Mouse (Mus musculus): ENCODE results near the gene Megf11. TPM values are rescaled to one million over a fixed set of nuclear protein-coding genes. Genes with fewer than 3 reads are reported as not detected.
"Not testable (repeated sequence)": the region's sequence is repeated elsewhere in the genome, so short reads cannot be mapped to it uniquely, and the experiment has no call there.

Gene Megf11
- polyA plus RNA-seq, 1 experiment from 2014 or later = 0.92 TPM

- Histone ChIP-seq H3K36me3 (ENCODE audit: control insufficient read depth, insufficient read depth, low read length) (peaks cover 46% of the 10 kb centered on the region), H3K9me3 (ENCODE audit: control insufficient read depth, low read length) (no peaks in the 10 kb centered on the region), H3K27me3 (ENCODE audit: control insufficient read depth, insufficient read depth, low read length) (no peaks in the 10 kb centered on the region), H3K9ac (ENCODE audit: low read length) (no peak overlapping the region), H3K4me3 (ENCODE audit: control insufficient read depth in 1 of 2, insufficient read depth in 1 of 2, low read depth in 1 of 2, low read length in 2 of 2) (no peak overlapping the region), H3K27ac (replicated peaks in 1 of 2; ENCODE audit: control insufficient read depth in 1 of 2, insufficient read depth in 1 of 2, low read depth in 2 of 2, low read length in 2 of 2) (no peak overlapping the region), H3K4me2 (ENCODE audit: low read length) (no peak overlapping the region), H3K4me1 (ENCODE audit: control insufficient read depth in 2 of 2, insufficient read depth in 2 of 2, low read length in 2 of 2) (peaks cover 14 to 32% of the 10 kb centered on the region in 2 experiments)
- ATAC-seq (ENCODE audit: insufficient number of reproducible peaks, insufficient read depth, low FRiP score, low read depth) = 0 out of 2 replicates have a peak, but pooled peaks have one; percentile 21
- 70% methylated on average over 2 of the region's 2 CpGs for WGBS
Observed at GRCm38 (mm10) chr9:64702937-64703336, 317.5 kb downstream of the Megf11 start.

GRCm38 (mm10) chr9:64703420-64703965 is 318.1 kb downstream of the Megf11 start:
- Histone ChIP-seq H3K4me1 (ENCODE audit: control insufficient read depth in 2 of 2, insufficient read depth in 2 of 2, low read length in 2 of 2) (peaks cover 14 to 32% of the 10 kb centered on the region in 2 experiments), H3K9me3 (ENCODE audit: control insufficient read depth, low read length) (no peaks in the 10 kb centered on the region), H3K27me3 (ENCODE audit: control insufficient read depth, insufficient read depth, low read length) (no peaks in the 10 kb centered on the region), H3K4me2 (ENCODE audit: low read length) (no peak overlapping the region), H3K4me3 (ENCODE audit: control insufficient read depth in 1 of 2, insufficient read depth in 1 of 2, low read depth in 1 of 2, low read length in 2 of 2) (no peak overlapping the region), H3K36me3 (ENCODE audit: control insufficient read depth, insufficient read depth, low read length) (peaks cover 46% of the 10 kb centered on the region), H3K9ac (ENCODE audit: low read length) (no peak overlapping the region), H3K27ac (replicated peaks in 1 of 2; ENCODE audit: control insufficient read depth in 1 of 2, insufficient read depth in 1 of 2, low read depth in 2 of 2, low read length in 2 of 2) (no peak overlapping the region)
- no peak for ATAC-seq (ENCODE audit: insufficient number of reproducible peaks, insufficient read depth, low FRiP score, low read depth)

- Histone ChIP-seq H3K36me3 (ENCODE audit: control insufficient read depth, insufficient read depth, low read length) (peaks cover 50% of the 10 kb centered on the region), H3K27me3 (ENCODE audit: control insufficient read depth, insufficient read depth, low read length) (no peaks in the 10 kb centered on the region), H3K9ac (ENCODE audit: low read length) (no peak overlapping the region), H3K4me3 (ENCODE audit: control insufficient read depth in 1 of 2, insufficient read depth in 1 of 2, low read depth in 1 of 2, low read length in 2 of 2) (no peak overlapping the region), H3K4me1 (ENCODE audit: control insufficient read depth in 2 of 2, insufficient read depth in 2 of 2, low read length in 2 of 2) (peaks cover 14 to 32% of the 10 kb centered on the region in 2 experiments), H3K27ac (replicated peaks in 1 of 2; ENCODE audit: control insufficient read depth in 1 of 2, insufficient read depth in 1 of 2, low read depth in 2 of 2, low read length in 2 of 2) (no peak overlapping the region), H3K9me3 (ENCODE audit: control insufficient read depth, low read length) (no peaks in the 10 kb centered on the region), H3K4me2 (ENCODE audit: low read length) (no peak overlapping the region)
- WGBS = 83% methylated on average over 5 of the region's 5 CpGs
- ATAC-seq (ENCODE audit: insufficient number of reproducible peaks, insufficient read depth, low FRiP score, low read depth) = no peak
Observed at GRCm38 (mm10) chr9:64704073-64704840, 318.8 kb downstream of the Megf11 start.

- ATAC-seq (ENCODE audit: insufficient number of reproducible peaks, insufficient read depth, low FRiP score, low read depth); H3K9ac ChIP-seq (ENCODE audit: low read length); H3K27ac ChIP-seq (replicated peaks in 1 of 2; ENCODE audit: control insufficient read depth in 1 of 2, insufficient read depth in 1 of 2, low read depth in 2 of 2, low read length in 2 of 2); H3K4me2 ChIP-seq (ENCODE audit: low read length); H3K27me3 ChIP-seq (ENCODE audit: control insufficient read depth, insufficient read depth, low read length); H3K4me1 ChIP-seq (ENCODE audit: control insufficient read depth in 2 of 2, insufficient read depth in 2 of 2, low read length in 2 of 2); H3K4me3 ChIP-seq (ENCODE audit: control insufficient read depth in 1 of 2, insufficient read depth in 1 of 2, low read depth in 1 of 2, low read length in 2 of 2); H3K9me3 ChIP-seq (ENCODE audit: control insufficient read depth, low read length): not testable (repeated sequence)
- 95% methylated on average over 3 of the region's 5 CpGs for WGBS
- H3K36me3 ChIP-seq (ENCODE audit: control insufficient read depth, insufficient read depth, low read length) = peaks cover 58% of the 10 kb centered on the region
Observed at GRCm38 (mm10) chr9:64710291-64710690, 324.9 kb downstream of the Megf11 start.

- peaks cover 69% of the 10 kb centered on the region for H3K36me3 ChIP-seq (ENCODE audit: control insufficient read depth, insufficient read depth, low read length)
- WGBS = 63% methylated on average over 5 of the region's 5 CpGs
Observed at GRCm38 (mm10) chr9:64719526-64720163, 334.2 kb downstream of the Megf11 start.

GRCm38 (mm10) chr9:64726454-64726853 is 341.0 kb downstream of the Megf11 start:
- Histone ChIP-seq H3K9ac (ENCODE audit: low read length) (no peak overlapping the region), H3K9me3 (ENCODE audit: control insufficient read depth, low read length) (no peaks in the 10 kb centered on the region), H3K36me3 (ENCODE audit: control insufficient read depth, insufficient read depth, low read length) (peaks cover 65% of the 10 kb centered on the region), H3K27ac (replicated peaks in 1 of 2; ENCODE audit: control insufficient read depth in 1 of 2, insufficient read depth in 1 of 2, low read depth in 2 of 2, low read length in 2 of 2) (no peak overlapping the region), H3K27me3 (ENCODE audit: control insufficient read depth, insufficient read depth, low read length) (no peaks in the 10 kb centered on the region), H3K4me1 (ENCODE audit: control insufficient read depth in 2 of 2, insufficient read depth in 2 of 2, low read length in 2 of 2) (peaks cover 2 to 6% of the 10 kb centered on the region in 2 experiments; a peak in 3 of 4 replicates), H3K4me2 (ENCODE audit: low read length) (no peak overlapping the region), H3K4me3 (ENCODE audit: control insufficient read depth in 1 of 2, insufficient read depth in 1 of 2, low read depth in 1 of 2, low read length in 2 of 2) (no peak overlapping the region)
- ATAC-seq (ENCODE audit: insufficient number of reproducible peaks, insufficient read depth, low FRiP score, low read depth) = no peak
- WGBS = 95% methylated on average over 5 of the region's 5 CpGs

More at GRCm38 (mm10) chr9:64719526-64720163, 334.2 kb downstream of the Megf11 start:
- Histone ChIP-seq H3K27ac (replicated peaks in 1 of 2; ENCODE audit: control insufficient read depth in 1 of 2, insufficient read depth in 1 of 2, low read depth in 2 of 2, low read length in 2 of 2) (no peak overlapping the region), H3K9ac (ENCODE audit: low read length) (no peak overlapping the region), H3K4me2 (ENCODE audit: low read length) (no peak overlapping the region), H3K4me3 (ENCODE audit: control insufficient read depth in 1 of 2, insufficient read depth in 1 of 2, low read depth in 1 of 2, low read length in 2 of 2) (no peak overlapping the region), H3K4me1 (ENCODE audit: control insufficient read depth in 2 of 2, insufficient read depth in 2 of 2, low read length in 2 of 2) (peaks cover 0 to 3% of the 10 kb centered on the region in 2 experiments; a peak in 1 of 4 replicates), H3K9me3 (ENCODE audit: control insufficient read depth, low read length) (no peaks in the 10 kb centered on the region), H3K27me3 (ENCODE audit: control insufficient read depth, insufficient read depth, low read length) (no peaks in the 10 kb centered on the region)
- ATAC-seq (ENCODE audit: insufficient number of reproducible peaks, insufficient read depth, low FRiP score, low read depth) = no peak

GRCm38 (mm10) chr9:64731029-64731560 is 345.7 kb downstream of the Megf11 start:
- no peak for ATAC-seq (ENCODE audit: insufficient number of reproducible peaks, insufficient read depth, low FRiP score, low read depth)
- no peaks in the 10 kb centered on the region for H3K27me3 ChIP-seq (ENCODE audit: control insufficient read depth, insufficient read depth, low read length)
- peaks cover 26% of the 10 kb centered on the region for H3K36me3 ChIP-seq (ENCODE audit: control insufficient read depth, insufficient read depth, low read length)
- H3K4me3 ChIP-seq (ENCODE audit: control insufficient read depth in 1 of 2, insufficient read depth in 1 of 2, low read depth in 1 of 2, low read length in 2 of 2) = no peak overlapping the region
- no peaks in the 10 kb centered on the region for H3K9me3 ChIP-seq (ENCODE audit: control insufficient read depth, low read length)
- peak overlapping the region in 1 of 2 experiments; percentile 10; a peak in 1 of 4 replicates for H3K27ac ChIP-seq (replicated peaks in 1 of 2; ENCODE audit: control insufficient read depth in 1 of 2, insufficient read depth in 1 of 2, low read depth in 2 of 2, low read length in 2 of 2)
- H3K4me2 ChIP-seq (ENCODE audit: low read length) = no peak overlapping the region
- H3K4me1 ChIP-seq (ENCODE audit: control insufficient read depth in 2 of 2, insufficient read depth in 2 of 2, low read length in 2 of 2) = peaks cover 5 to 18% of the 10 kb centered on the region in 2 experiments
- 61% methylated on average over 3 of the region's 3 CpGs for WGBS
- H3K9ac ChIP-seq (ENCODE audit: low read length) = no peak overlapping the region

All from heart, embryonic 14.5 days (tissue).